Mouse (Mus musculus) liver, postnatal 0 days (tissue): ENCODE data around the gene Ube2u. TPM values are rescaled to one million over a fixed set of nuclear protein-coding genes. Genes with fewer than 3 reads are reported as not detected.
A peak's percentile ranks its signal among the peaks of the same experiment; 100 is the strongest.

Experiments used
- ATAC-seq: fragments of 200-750 bp; cut with Nextera tagmentation; 2 replicates; pipeline ENCODE4 v1.8.0; 2017; ENCODE audit warnings: mild to moderate bottlenecking, moderate library complexity
- DNase-seq: peaks from one replicate; pipeline ENCODE4 v3.0.0-alpha.2; 2016
- H3K27ac ChIP-seq: fragments of 300-500 bp; sonication (generic); 2 replicates; pipeline ENCODE4 v1.5.1; 2014; ENCODE audit warnings: antibody characterized with exemption, moderate library complexity, mild to moderate bottlenecking, low read depth
- H3K27me3 ChIP-seq: fragments of 300-500 bp; sonication (generic); 2 replicates; pipeline ENCODE4 v1.6.1; 2014; ENCODE audit warnings: low read length, control low read depth, mixed read lengths; ENCODE audit not compliant: insufficient read depth
- H3K36me3 ChIP-seq: fragments of 300-500 bp; sonication (generic); replicated peaks from 2 replicates; pipeline ENCODE4 v1.6.1; 2014; ENCODE audit warnings: mild to moderate bottlenecking, control low read depth, low read length, moderate library complexity, mixed read lengths; ENCODE audit not compliant: insufficient read depth
- H3K4me1 ChIP-seq: fragments of 300-500 bp; sonication (generic); 2 replicates; pipeline ENCODE4 v1.6.1; 2014; ENCODE audit warnings: antibody characterized with exemption, mild to moderate bottlenecking, control low read depth; ENCODE audit not compliant: insufficient read depth
- H3K4me2 ChIP-seq: fragments of 300-500 bp; sonication (generic); 2 replicates; pipeline ENCODE4 v1.6.1; 2014; ENCODE audit warnings: low read depth, mild to moderate bottlenecking, low read length, moderate library complexity, mixed read lengths
- H3K4me3 ChIP-seq: fragments of 300-500 bp; sonication (generic); 2 replicates; pipeline ENCODE4 v1.5.1; 2014; ENCODE audit warnings: low read depth, low read length
- H3K9ac ChIP-seq: fragments of 300-500 bp; sonication (generic); replicated peaks from 2 replicates; pipeline ENCODE4 v1.6.1; 2014; ENCODE audit warnings: mild to moderate bottlenecking, moderate library complexity
- H3K9me3 ChIP-seq: fragments of 300-500 bp; sonication (generic); 2 replicates; pipeline ENCODE4 v1.6.1; 2016; ENCODE audit warnings: mild to moderate bottlenecking, control low read depth, low read length, mixed read lengths
- CTCF ChIP-seq: sonication (generic); IDR thresholded peaks from 2 replicates; pipeline ENCODE4 v1.5.1; 2016; ENCODE audit warnings: antibody characterized with exemption, low read depth
- EP300 ChIP-seq: IDR thresholded peaks from 2 replicates; pipeline ENCODE4 v1.6.1; 2016; ENCODE audit warnings: antibody characterized with exemption, low read depth, mild to moderate bottlenecking
- WGBS: fragments of 180-500 bp; shearing (Covaris S2); extraction: QIAGEN DNeasy Blood & Tissue Kit; methylation state at CpG from one replicate; pipeline ENCODE4 v1.1.7; 2014; ENCODE audit not compliant: insufficient replicate concordance; 5-methylcytosine and 5-hydroxymethylcytosine counted together
- polyA plus RNA-seq: library from polyadenylated mRNA; unstranded; fragments of >200 nt; fragmentation: Nextera tagmentation; extraction: Ambion mirVana; gene quantifications from 2 replicates; pipeline ENCODE4 v1.2.1, GENCODE M21; 2015

The Ube2u gene
- polyA plus RNA-seq, 1 experiment from 2014 or later = 0.49 TPM

GRCm38 (mm10) chr4:100588236-100589206, 109.9 kb downstream of the Ube2u start:
- H3K36me3 ChIP-seq = no peaks in the 10 kb centered on the region
- H3K4me1 ChIP-seq = no peaks in the 10 kb centered on the region
- peak; percentile 57 for DNase-seq
- no peak overlapping the region for H3K27ac ChIP-seq
- TF ChIP-seq EP300 (no peak), CTCF (peak; percentile 78)
- no peaks in the 10 kb centered on the region for H3K9me3 ChIP-seq
- no peak overlapping the region for H3K4me3 ChIP-seq
- WGBS = 9% methylated on average over 21 of the region's 21 CpGs
- H3K9ac ChIP-seq = no peak overlapping the region
- no peaks in the 10 kb centered on the region for H3K27me3 ChIP-seq
- no peak for ATAC-seq
- no peak overlapping the region for H3K4me2 ChIP-seq

DNA sequence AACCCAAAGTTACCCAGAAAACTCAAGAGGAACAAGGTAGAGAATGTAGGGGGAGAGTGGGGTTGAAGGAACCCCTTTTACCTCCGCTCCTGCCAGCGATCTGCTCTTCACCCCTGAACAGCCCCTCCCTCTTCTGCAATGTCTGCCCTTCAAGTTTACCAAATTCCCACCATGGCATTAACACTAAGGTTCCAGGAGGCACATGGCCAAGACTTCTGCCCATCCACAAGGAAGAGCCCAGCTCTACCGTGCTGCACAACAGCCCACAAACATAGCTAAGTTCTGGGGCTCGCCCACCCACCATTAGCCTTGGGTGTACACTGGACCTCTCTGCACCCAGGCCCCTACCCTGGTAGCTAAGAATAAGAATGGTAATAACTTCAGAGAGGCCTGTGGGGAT, 117.1 kb downstream of the Ube2u start:
- H3K36me3 ChIP-seq = no peaks in the 10 kb centered on the region
- no peaks in the 10 kb centered on the region for H3K9me3 ChIP-seq
- no peak overlapping the region for H3K27ac ChIP-seq
- H3K4me3 ChIP-seq = no peak overlapping the region
- DNase-seq (no peak), ATAC-seq (no peak)
- TF ChIP-seq EP300 (no peak), CTCF (no peak)
- 73% methylated on average over 4 of the region's 4 CpGs for WGBS
- H3K4me1 ChIP-seq = no peaks in the 10 kb centered on the region
- H3K9ac ChIP-seq = no peak overlapping the region
- no peak overlapping the region for H3K4me2 ChIP-seq
- no peaks in the 10 kb centered on the region for H3K27me3 ChIP-seq

GRCm38 (mm10) chr4:100596630-100597029, 118.0 kb downstream of the Ube2u start:
- Histone ChIP-seq H3K4me1 (no peaks in the 10 kb centered on the region), H3K27ac (no peak overlapping the region), H3K36me3 (no peaks in the 10 kb centered on the region), H3K4me3 (no peak overlapping the region), H3K27me3 (no peaks in the 10 kb centered on the region), H3K4me2 (no peak overlapping the region), H3K9me3 (no peaks in the 10 kb centered on the region), H3K9ac (no peak overlapping the region)
- TF ChIP-seq EP300 (no peak), CTCF (no peak)
- no peak for DNase-seq
- ATAC-seq = no peak
- 77% methylated on average over 5 of the region's 5 CpGs for WGBS

DNA sequence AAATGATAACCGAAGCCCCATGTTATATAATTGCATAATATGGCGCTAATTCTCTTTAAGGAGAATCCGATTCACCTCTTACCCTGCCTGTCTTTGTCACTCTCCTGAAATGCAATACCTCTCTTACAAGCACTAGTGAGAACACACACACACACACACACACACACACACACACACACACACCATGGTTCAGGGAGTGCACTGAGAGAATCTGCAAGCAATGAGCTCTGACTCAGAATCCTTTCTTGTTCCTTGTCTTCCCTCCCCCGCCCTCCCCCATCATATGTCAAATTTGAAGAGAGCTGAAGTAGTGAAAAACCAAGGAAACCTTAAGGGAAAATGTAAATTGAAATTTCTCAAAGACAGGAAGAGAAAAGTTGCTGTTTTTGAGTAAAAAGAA, 118.4 kb downstream of the Ube2u start:
- H3K27me3 ChIP-seq = no peaks in the 10 kb centered on the region
- no peak for ATAC-seq

More for the DNA sequence above, 118.4 kb downstream of the Ube2u start:
- Histone ChIP-seq H3K9me3 (no peaks in the 10 kb centered on the region), H3K9ac (no peak overlapping the region), H3K4me3 (no peak overlapping the region), H3K27ac (no peak overlapping the region), H3K4me2 (no peak overlapping the region), H3K4me1 (no peaks in the 10 kb centered on the region), H3K36me3 (no peaks in the 10 kb centered on the region)
- no peak for DNase-seq
- TF ChIP-seq EP300 (no peak), CTCF (no peak)
- 81% methylated on average over 4 of the region's 4 CpGs for WGBS
